Mouse (Mus musculus) CH12.LX (cell line): ENCODE measurements around the gene Hist3h2a. TPM values are rescaled to one million over a fixed set of nuclear protein-coding genes. Genes with fewer than 3 reads are reported as not detected.

Source experiments
- DNase-seq: peaks from one replicate; pipeline ENCODE4 v3.0.0-alpha.2; 2013; ENCODE audit errors: extremely low read depth
- H3K27ac ChIP-seq: 2 replicates; pipeline ENCODE4 v1.5.1; 2012; ENCODE audit warnings: low read depth, mild to moderate bottlenecking, control low read depth, moderate library complexity; ENCODE audit not compliant: insufficient read depth
- H3K27me3 ChIP-seq: replicated peaks from 2 replicates; pipeline ENCODE3; 2012; ENCODE audit warnings: inconsistent platforms
- H3K36me3 ChIP-seq, 2 experiments: replicated peaks in 1 of 2; 2 replicates each; pipeline versions ENCODE3 to v1.6.1; 2012; ENCODE audit warnings: inconsistent platforms in 1 of 2, low read length in 1 of 2, mild to moderate bottlenecking in 1 of 2, mixed read lengths in 1 of 2, moderate library complexity in 1 of 2; ENCODE audit not compliant: control insufficient read depth in 1 of 2, insufficient read depth in 1 of 2
- H3K4me1 ChIP-seq, 2 experiments: 2 replicates each; pipeline ENCODE4 v1.6.1; 2012; ENCODE audit warnings: inconsistent platforms in 1 of 2, moderate library complexity in 1 of 2; ENCODE audit not compliant: insufficient read depth in 2 of 2, control insufficient read depth in 1 of 2
- H3K4me2 ChIP-seq: 2 replicates; pipeline ENCODE4 v1.6.1; 2012; ENCODE audit warnings: low read depth, mild to moderate bottlenecking, control low read depth; ENCODE audit not compliant: poor library complexity, insufficient read depth, severe bottlenecking
- H3K4me3 ChIP-seq, 3 experiments: fragments of 150-350 bp in 1 of 3; sonication (generic) in 1 of 3; replicated peaks in 1 of 3; 2 replicates each; pipeline versions ENCODE3 to v1.5.1; 2011 to 2012; ENCODE audit warnings: low read depth in 2 of 3, low read length in 2 of 3, mild to moderate bottlenecking in 2 of 3, moderate library complexity in 2 of 3, control low read depth in 1 of 3, improper control_type of control experiment in 1 of 3, inconsistent platforms in 1 of 3, mixed read lengths in 1 of 3; ENCODE audit not compliant: poor library complexity in 1 of 3
- H3K79me2 ChIP-seq: replicated peaks from 2 replicates; pipeline ENCODE4 v1.6.1; 2012; ENCODE audit warnings: mild to moderate bottlenecking, moderate library complexity; ENCODE audit not compliant: control insufficient read depth, poor library complexity, insufficient read depth, severe bottlenecking; ENCODE audit errors: extremely low read depth
- H3K9ac ChIP-seq: 2 replicates; pipeline ENCODE4 v1.6.1; 2012; ENCODE audit warnings: low read depth, mild to moderate bottlenecking, control low read depth, moderate library complexity; ENCODE audit not compliant: insufficient read depth
- H3K9me3 ChIP-seq: replicated peaks from 2 replicates; pipeline ENCODE3; 2012; ENCODE audit warnings: low read length, inconsistent platforms, mixed read lengths
- CTCF ChIP-seq, 2 experiments: IDR thresholded peaks in 1 of 2; conservative IDR thresholded peaks in 1 of 2; 2 replicates each; pipeline ENCODE4 v1.5.1; 2011 to 2012; ENCODE audit warnings: low read depth in 2 of 2, low read length in 2 of 2, improper control_type of control experiment in 1 of 2, inconsistent platforms in 1 of 2, mild to moderate bottlenecking in 1 of 2, moderate library complexity in 1 of 2
- E2F4 ChIP-seq: IDR thresholded peaks from 2 replicates; pipeline ENCODE4 v1.6.1; 2011; ENCODE audit warnings: low read depth, low read length, improper control_type of control experiment; ENCODE audit not compliant: insufficient replicate concordance
- ELF1 ChIP-seq: IDR thresholded peaks from 2 replicates; pipeline ENCODE4 v1.6.1; 2014; ENCODE audit warnings: low read depth, mild to moderate bottlenecking, inconsistent platforms, low read length, improper control_type of control experiment
- EP300 ChIP-seq: IDR thresholded peaks from 2 replicates; pipeline ENCODE4 v1.6.1; 2011; ENCODE audit warnings: low read length, improper control_type of control experiment
- ETS1 ChIP-seq: conservative IDR thresholded peaks from 2 replicates; pipeline ENCODE4 v1.6.1; 2012; ENCODE audit warnings: low read depth, mild to moderate bottlenecking, inconsistent platforms, low read length, improper control_type of control experiment, moderate library complexity
- GABPA ChIP-seq: IDR thresholded peaks from 2 replicates; pipeline ENCODE4 v1.6.1; 2012; ENCODE audit warnings: low read depth, low read length, improper control_type of control experiment, inconsistent platforms; ENCODE audit not compliant: insufficient replicate concordance
- HCFC1 ChIP-seq: IDR thresholded peaks from 2 replicates; pipeline ENCODE4 v1.6.1; 2012; ENCODE audit warnings: low read depth, mild to moderate bottlenecking, inconsistent platforms, low read length, improper control_type of control experiment
- IRF4 ChIP-seq: IDR thresholded peaks from 2 replicates; pipeline ENCODE4 v1.6.1; 2014; ENCODE audit warnings: low read depth, mild to moderate bottlenecking, inconsistent platforms, low read length, improper control_type of control experiment
- MAZ ChIP-seq: IDR thresholded peaks from 2 replicates; pipeline ENCODE4 v1.6.1; 2012; ENCODE audit warnings: low read depth, mild to moderate bottlenecking, inconsistent platforms, low read length, improper control_type of control experiment, moderate library complexity
- MEF2A ChIP-seq: IDR thresholded peaks from 2 replicates; pipeline ENCODE4 v1.6.1; 2014; ENCODE audit warnings: low read depth, mild to moderate bottlenecking, inconsistent platforms, low read length, improper control_type of control experiment, borderline replicate concordance
- MXI1 ChIP-seq: IDR thresholded peaks from 2 replicates; pipeline ENCODE4 v1.6.1; 2011; ENCODE audit warnings: mild to moderate bottlenecking, low read depth, low read length, improper control_type of control experiment
- MYC ChIP-seq: IDR thresholded peaks from 2 replicates; pipeline ENCODE4 v1.6.1; 2011; ENCODE audit warnings: low read depth, mild to moderate bottlenecking, improper control_type of control experiment, low read length
- NELFE ChIP-seq: IDR thresholded peaks from 2 replicates; pipeline ENCODE4 v1.6.1; 2011; ENCODE audit warnings: low read depth, low read length, improper control_type of control experiment
- NRF1 ChIP-seq: IDR thresholded peaks from 2 replicates; pipeline ENCODE4 v1.6.1; 2014; ENCODE audit warnings: low read depth, mild to moderate bottlenecking, inconsistent platforms, low read length, improper control_type of control experiment, moderate library complexity
- POLR2A ChIP-seq: IDR thresholded peaks from 2 replicates; pipeline ENCODE4 v1.6.1; 2011; ENCODE audit warnings: low read depth, mild to moderate bottlenecking, improper control_type of control experiment, low read length
- POLR2AphosphoS2 ChIP-seq: IDR thresholded peaks from 2 replicates; pipeline ENCODE4 v1.6.1; 2011; ENCODE audit warnings: low read depth, low read length, improper control_type of control experiment
- RAD21 ChIP-seq: IDR thresholded peaks from 2 replicates; pipeline ENCODE4 v1.6.1; 2011; ENCODE audit warnings: low read depth, mild to moderate bottlenecking, low read length, improper control_type of control experiment, moderate library complexity
- RCOR1 ChIP-seq: conservative IDR thresholded peaks from 2 replicates; pipeline ENCODE4 v1.6.1; 2012; ENCODE audit warnings: low read depth, mild to moderate bottlenecking, inconsistent platforms, low read length, improper control_type of control experiment
- SMC3 ChIP-seq: IDR thresholded peaks from 2 replicates; pipeline ENCODE4 v1.6.1; 2011; ENCODE audit warnings: low read depth, low read length, improper control_type of control experiment
- TBP ChIP-seq: conservative IDR thresholded peaks from 2 replicates; pipeline ENCODE4 v1.6.1; 2011; ENCODE audit warnings: low read depth, low read length, improper control_type of control experiment
- TCF12 ChIP-seq: IDR thresholded peaks from 2 replicates; pipeline ENCODE4 v1.6.1; 2014; ENCODE audit warnings: low read depth, mild to moderate bottlenecking, inconsistent platforms, low read length, improper control_type of control experiment
- USF2 ChIP-seq: conservative IDR thresholded peaks from 2 replicates; pipeline ENCODE4 v1.6.1; 2011; ENCODE audit warnings: low read depth, low read length, improper control_type of control experiment
- ZKSCAN1 ChIP-seq: IDR thresholded peaks from 2 replicates; pipeline ENCODE4 v1.6.1; 2012; ENCODE audit warnings: low read depth, inconsistent platforms, low read length, improper control_type of control experiment, borderline replicate concordance
- ZNF384 ChIP-seq: IDR thresholded peaks from 2 replicates; pipeline ENCODE4 v1.6.1; 2012; ENCODE audit warnings: low read depth, low read length, improper control_type of control experiment, inconsistent platforms
- dilution Hi-C: fragments of 300-500 bp; cut with MboI; formaldehyde crosslinking; loops from 2 replicates; pipeline ENCODE4 v1.14.3; 2020; ENCODE audit warnings: low sequenced_read_pairs; ENCODE audit not compliant: extremely low pct_unique_long_range_greater_than_20kb, extremely low pct_ligation_motif_present
- in situ Hi-C: fragments of 300-500 bp; cut with MboI; formaldehyde crosslinking; loops from 3 replicates; pipeline ENCODE4 v1.14.3; 2019; ENCODE audit warnings: low sequenced_read_pairs, low pct_ligation_motif_present, low pct_unique_long_range_greater_than_20kb, mixed read lengths
- polyA plus RNA-seq: library from polyadenylated mRNA; unstranded; fragments of >175 nt; gene quantifications from 2 replicates; pipeline ENCODE4 v1.2.1, GENCODE M21; 2012; ENCODE audit warnings: low read depth; ENCODE audit not compliant: insufficient read length
- total RNA-seq, 2 experiments: library from RNA; depleted of rRNA; stranded (reverse); fragments of 300-350 nt in 1 of 2; fragments of >200 nt in 1 of 2; gene quantifications; 2 replicates each; pipeline ENCODE4 v1.2.3; 2012 to 2014

The Hist3h2a gene
- total and polyA plus RNA-seq, 3 experiments = 1.2 to 97.2 (median 6.1) TPM

DNA sequence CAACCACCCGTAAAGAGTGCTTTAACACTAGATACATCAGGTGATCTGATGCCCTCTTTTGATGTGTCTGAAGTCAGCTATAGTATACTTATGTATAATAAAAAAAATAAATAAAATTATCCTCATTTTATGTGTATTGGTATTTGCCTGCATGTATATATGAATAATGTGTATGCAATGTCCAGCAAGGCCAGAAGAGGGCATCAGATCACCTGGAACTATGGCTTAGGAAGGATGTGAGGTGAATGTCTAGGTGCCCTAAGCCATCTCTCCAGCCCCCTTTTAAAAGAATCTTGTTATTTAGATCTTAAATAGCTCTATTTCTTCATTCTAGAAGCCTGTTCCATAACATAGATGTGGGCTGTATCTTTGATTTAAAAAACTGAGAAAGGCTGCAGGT is 12.9 kb downstream of the Hist3h2a start:
- no peak overlapping the region for H3K4me2 ChIP-seq
- H3K4me3 ChIP-seq = no peak overlapping the region
- H3K27ac ChIP-seq = no peak overlapping the region
- H3K79me2 ChIP-seq = peaks cover 3% of the 10 kb centered on the region; the same call in 1 of the 2 replicates
- TF ChIP-seq CTCF (conservative IDR thresholded peaks at IDR 0.05 in 1 of 2, IDR thresholded peaks at IDR 0.05 in 1 of 2; ENCODE audit: low read depth in 2 of 2, low read length in 2 of 2) = peak; percentile 53 to 72; a peak in 3 of 4 replicates
- no peak for TF ChIP-seq E2F4
- TF ChIP-seq POLR2A = no peak
- TF ChIP-seq ZKSCAN1 = no peak
- no peak for TF ChIP-seq HCFC1
- TF ChIP-seq SMC3 = peak; percentile 38
- TF ChIP-seq TBP = no peak
- no peak for TF ChIP-seq TCF12
- no peak for TF ChIP-seq NRF1
- TF ChIP-seq ZNF384 = no peak
- peak; percentile 74 for TF ChIP-seq RAD21
- no peak for TF ChIP-seq MEF2A
- TF ChIP-seq EP300 = no peak
- TF ChIP-seq ELF1 = no peak
- no peak for TF ChIP-seq IRF4
- TF ChIP-seq RCOR1 = no peak
- no peak for TF ChIP-seq USF2
- no peak for TF ChIP-seq GABPA
- DNase-seq = peak; percentile 53
- H3K9ac ChIP-seq = no peak overlapping the region
- H3K27me3 ChIP-seq = no peaks in the 10 kb centered on the region
- H3K36me3 ChIP-seq = peaks cover 28 to 64% of the 10 kb centered on the region in 2 experiments
- dilution Hi-C loops = no loop called here
- in situ Hi-C loops = no loop called here
- peaks cover 10 to 43% of the 10 kb centered on the region in 2 experiments for H3K4me1 ChIP-seq
- no peaks in the 10 kb centered on the region for H3K9me3 ChIP-seq

DNA sequence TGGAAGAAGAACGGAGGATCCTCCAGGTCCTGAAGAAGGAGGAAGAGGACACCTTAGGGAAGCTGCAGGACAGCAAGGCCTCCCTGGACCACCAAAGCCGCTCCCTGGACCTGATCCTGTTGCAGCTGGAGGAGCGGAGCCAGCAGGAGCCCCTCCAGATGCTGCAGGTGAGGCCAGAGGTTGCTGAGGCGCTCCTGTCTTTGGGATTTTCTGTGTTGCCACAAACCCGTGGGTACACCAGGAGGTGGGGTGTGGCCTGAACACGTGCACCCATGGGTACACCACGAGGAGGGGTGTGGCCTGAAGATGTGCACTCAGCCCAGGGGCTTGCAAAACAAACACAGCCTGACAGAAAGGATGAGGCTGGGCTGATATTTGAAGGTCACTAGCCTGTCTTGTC is 14.1 kb downstream of the Hist3h2a start:
- H3K27me3 ChIP-seq = no peaks in the 10 kb centered on the region
- TF ChIP-seq RCOR1 (no peak), RAD21 (no peak), MAZ (no peak), NELFE (no peak), MYC (no peak), POLR2AphosphoS2 (no peak), GABPA (no peak), TCF12 (no peak), ETS1 (no peak), MXI1 (no peak), USF2 (no peak)
- peaks cover 28 to 67% of the 10 kb centered on the region in 2 experiments for H3K36me3 ChIP-seq
- no peak for DNase-seq
- peaks cover 12 to 55% of the 10 kb centered on the region in 2 experiments for H3K4me1 ChIP-seq
- H3K4me3 ChIP-seq = no peak overlapping the region
- no peaks in the 10 kb centered on the region for H3K9me3 ChIP-seq
- dilution Hi-C loops (no loop called here), in situ Hi-C loops (no loop called here)
- peaks cover 5% of the 10 kb centered on the region; the same call in 1 of the 2 replicates for H3K79me2 ChIP-seq
- no peak overlapping the region for H3K27ac ChIP-seq
- no peak overlapping the region for H3K4me2 ChIP-seq
- H3K9ac ChIP-seq = no peak overlapping the region
